ENCODE assay signal across 16 mouse cellular contexts in the genomic region with DNA sequence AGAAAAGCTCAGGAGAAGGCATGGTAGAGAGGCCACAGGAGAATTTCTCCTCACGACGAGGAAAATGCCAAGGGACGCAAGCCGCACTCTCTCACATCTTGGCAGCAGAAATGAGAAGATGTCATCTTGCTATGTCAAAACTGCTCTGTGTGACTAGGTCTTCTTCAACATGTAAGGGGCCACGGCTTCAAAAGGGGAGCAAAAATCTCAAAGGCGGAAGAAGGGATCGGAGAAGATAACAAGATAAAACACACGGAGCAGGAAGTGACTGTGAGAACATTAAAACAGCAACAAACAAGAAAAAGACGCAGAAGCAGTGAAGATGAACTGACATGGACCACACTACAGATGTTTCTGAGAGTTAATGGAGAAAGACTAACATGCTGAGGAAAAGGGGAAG.
DNase-seq lines count a peak whose midpoint lies in the region.
"Had no signal": no experiment of that assay in that cellular context is flagged by ENCODE, and none has a peak within 500 bp of the region (broad histone marks: within the 10 kb centered on the region; RNA-seq: fewer than 3 reads in every experiment).

No protein-coding gene starts in this region.

- DNase-seq in heart, adult 11 months, result peak; percentile 35
- no peak for DNase-seq in heart, postnatal 25 days (ENCODE audit: low spot score)
- DNase-seq in induced T-regulatory cell, adult 2 months (ENCODE audit: low read depth), result peak; percentile 18
- DNase-seq in thymus, postnatal 10 days (ENCODE audit: low spot score in 2 of 2), result peak; percentile 42 to 58
- DNase-seq in thymus, postnatal 4 days, result peak; percentile 49
- DNase-seq in cerebellum, postnatal 4 days (ENCODE audit: low spot score in 2 of 2), result no peak
- DNase-seq in spleen, postnatal 36 days (ENCODE audit: low spot score in 2 of 2), result no peak
- DNase-seq in urinary bladder, postnatal 36 days (ENCODE audit: low spot score in 2 of 2), result no peak
- DNase-seq: adrenal gland, adult 2 months; adrenal gland, postnatal 25 days; B cell, adult 2 months; cerebellum, adult 2 months; cerebellum, postnatal 25 days; gastrocnemius, adult 2 months; gastrocnemius, postnatal 25 days; heart, postnatal 4 days had no signal

- intact Hi-C loops in heart, postnatal 25 days (cut with DNase I), result no loop called here

Comparison
In these comparisons a context has a peak if more than half of its experiments do, and no peak if none do; other contexts are left out.
1. DNase-seq: peak in heart, adult 11 months (single experiment), induced T-regulatory cell, adult 2 months (single experiment), thymus, postnatal 10 days (2 of 2) and thymus, postnatal 4 days (single experiment); none in heart, postnatal 25 days (single experiment), cerebellum, postnatal 4 days (0 of 2), spleen, postnatal 36 days (0 of 2) and urinary bladder, postnatal 36 days (0 of 2).